Mouse (Mus musculus) embryonic stem cell, embryonic (primary cell): Measurements from ENCODE around the gene Toe1.

ENCODE experiments used
- CTCF ChIA-PET, 4 experiments: fragments of 300-600 bp in 2 of 4; fragments of 350-600 bp in 2 of 4; sonication (Branson Sonifier 250); formaldehyde crosslinking; loops; one replicate each; lab custom pipeline; 2022; ENCODE audit warnings: inconsistent platforms in 2 of 4; lab: Charles Lee
- POLR2A ChIA-PET, 4 experiments: fragments of 300-600 bp in 2 of 4; fragments of 350-600 bp in 2 of 4; sonication (Branson Sonifier 250); formaldehyde crosslinking; loops; one replicate each; lab custom pipeline; 2022; ENCODE audit warnings: antibody characterized with exemption in 4 of 4, inconsistent platforms in 1 of 4; lab: Charles Lee

Toe1 gene

DNA sequence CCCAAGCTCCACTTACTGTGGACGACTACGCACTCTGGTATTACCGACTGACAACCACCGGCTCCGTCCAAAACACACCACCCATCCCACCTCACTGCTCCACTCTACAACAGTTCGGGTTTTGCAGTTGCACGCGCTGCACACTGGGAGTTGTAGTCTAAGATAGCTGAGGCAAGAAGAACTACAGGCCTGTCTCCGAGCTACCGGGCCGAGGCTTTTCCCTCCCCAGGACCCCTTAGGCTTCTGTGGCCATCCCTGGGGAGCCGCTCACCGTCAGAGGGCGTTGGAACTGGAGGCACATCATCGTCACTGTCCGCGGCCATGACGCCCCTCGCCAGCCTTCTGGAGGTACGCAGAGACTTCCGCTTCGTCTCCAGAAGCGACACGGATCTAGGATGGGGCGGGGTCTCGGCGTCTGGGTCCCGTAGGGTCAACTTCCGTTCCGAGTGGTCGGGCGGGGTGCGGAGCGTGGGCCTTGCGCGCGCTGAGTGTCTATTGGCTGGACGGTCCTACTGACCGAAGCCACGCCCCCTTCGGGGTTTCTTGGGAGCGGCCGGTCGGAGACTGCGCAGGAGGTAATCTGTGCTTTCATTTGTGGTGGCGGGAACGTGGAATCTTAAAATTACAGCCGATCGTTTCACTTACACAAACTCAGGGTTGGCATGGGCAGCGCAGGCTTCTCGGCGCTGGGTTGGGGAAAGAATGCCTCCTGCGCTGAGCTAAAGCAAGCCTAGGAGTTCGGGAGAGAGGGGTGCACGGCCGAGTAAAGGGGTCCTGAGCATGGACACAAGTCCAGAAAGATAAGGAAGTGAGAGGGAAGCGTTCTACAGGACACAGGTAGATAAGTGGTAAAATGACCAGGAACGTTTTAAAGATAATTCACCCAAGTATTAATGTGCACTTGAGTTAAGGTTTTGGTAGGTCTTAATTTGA is at the start of gene Toe1, which contains the start of gene Mutyh:
TSS of gene Toe1 (minus strand) at position 444 of the 933 bp plus-strand sequence.
TSS of gene Mutyh (plus strand) at position 527 of the 933 bp plus-strand sequence.
- CTCF ChIA-PET: interaction anchor here in 3 of 4 experiments (1.0 to 2.4 kb wide), 12 partner anchors 16 to 356 kb away, joined by 3 to 8 read pairs (median 4); partner anchors contain the start of genes Ccdc163 (in 1 of the 3), Hectd3 (in 1 of the 3) and Mmachc (in 1 of the 3)
- POLR2A ChIA-PET: interaction anchor here (0.5 to 4.2 kb wide), 65 partner anchors 9 to 586 kb away, joined by 3 to 17 read pairs (median 4); partner anchors contain the start of genes Ccdc163 (in 3 of the 4), Mmachc (in 3 of the 4), Prdx1 (in 3 of the 4) and Akr1a1 (in 2 of the 4)

DNA sequence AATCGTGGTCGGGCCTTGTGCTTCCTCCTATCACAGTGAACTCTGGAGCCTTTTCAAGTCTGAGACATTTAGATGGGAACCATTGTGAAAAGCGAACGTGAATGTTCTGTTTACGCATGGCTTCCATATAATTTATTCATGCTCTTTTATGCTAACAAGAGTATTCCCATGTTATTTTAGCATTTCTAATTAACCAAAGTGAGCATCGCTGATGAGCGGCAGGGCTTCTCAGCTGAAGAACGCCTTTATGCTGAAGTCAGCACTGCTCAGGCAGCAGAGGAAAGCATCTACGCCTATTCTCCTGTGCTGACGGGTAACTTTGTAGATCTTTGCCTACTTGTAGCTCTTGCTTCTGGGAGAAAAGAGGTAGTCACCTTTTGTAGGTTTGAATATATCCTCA is 49.8 kb upstream of the Toe1 start:
- CTCF ChIA-PET: interaction anchor here in 2 of 4 experiments (0.6 kb wide), 2 partner anchors 263 to 366 kb away, joined by 3 read pairs; no protein-coding TSS in a partner anchor

DNA sequence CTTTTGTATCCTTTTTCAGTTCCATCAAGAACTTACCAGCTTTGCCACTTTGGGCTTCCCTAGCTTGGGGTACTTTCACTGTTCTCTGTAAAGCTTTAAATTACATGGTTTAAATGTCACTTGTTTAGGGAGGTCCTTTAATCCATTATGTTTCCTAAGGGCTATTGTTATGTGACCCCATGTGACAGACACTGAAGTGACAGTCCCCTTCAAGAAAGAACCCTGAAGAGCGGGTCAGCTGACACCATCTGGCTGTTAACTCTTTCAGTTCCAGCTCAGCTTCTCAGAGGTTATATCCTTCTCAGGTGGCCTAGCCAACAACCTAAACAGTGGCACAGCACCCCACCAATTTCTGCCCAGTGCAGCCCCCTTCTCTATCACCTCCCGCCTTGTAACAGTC is 46.8 kb upstream of the Toe1 start:
- POLR2A ChIA-PET: interaction anchor here in 3 of 4 experiments (0.6 to 1.6 kb wide), 9 partner anchors 8 to 279 kb away, joined by 3 to 4 read pairs (median 3); partner anchors contain the start of gene Plk3 (in 1 of the 3)
- CTCF ChIA-PET: interaction anchor here in 3 of 4 experiments (0.5 to 1.0 kb wide), 4 partner anchors 10 to 132 kb away, joined by 3 to 23 read pairs (median 4); no protein-coding TSS in a partner anchor

More for the DNA sequence above, 49.8 kb upstream of the Toe1 start:
- POLR2A ChIA-PET: interaction anchor here in 1 of 4 experiments (0.7 kb wide), 1 partner anchor 617 kb away, joined by 3 read pairs; no protein-coding TSS in a partner anchor

DNA sequence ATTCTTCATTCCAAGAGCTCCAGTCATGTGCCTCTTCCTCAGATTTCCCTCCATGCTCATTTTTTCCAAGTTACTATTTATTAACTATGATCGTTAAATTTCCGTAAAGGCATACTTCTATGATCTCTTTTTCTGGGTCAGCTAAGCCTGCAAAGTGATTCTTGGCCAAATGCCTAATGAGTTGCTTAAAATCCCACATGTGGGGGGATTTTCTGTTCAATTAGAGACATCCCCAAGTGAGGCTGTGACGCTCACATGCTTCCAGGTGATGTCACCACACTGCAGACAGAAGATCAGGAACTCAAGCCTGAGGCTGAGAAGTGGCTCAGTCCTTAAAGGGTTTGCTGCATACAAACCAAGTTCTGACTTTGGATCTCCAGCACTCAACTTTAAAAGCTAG is 42.5 kb upstream of the Toe1 start:
- ChIA-PET CTCF (interaction anchor here in 2 of 4 experiments (0.6 kb wide), 3 partner anchors 10 to 216 kb away, joined by 4 to 7 read pairs (median 4); no protein-coding TSS in a partner anchor), POLR2A (interaction anchor here in 2 of 4 experiments (0.6 to 0.9 kb wide), 4 partner anchors 9 to 705 kb away, joined by 3 to 5 read pairs (median 4); no protein-coding TSS in a partner anchor)

DNA sequence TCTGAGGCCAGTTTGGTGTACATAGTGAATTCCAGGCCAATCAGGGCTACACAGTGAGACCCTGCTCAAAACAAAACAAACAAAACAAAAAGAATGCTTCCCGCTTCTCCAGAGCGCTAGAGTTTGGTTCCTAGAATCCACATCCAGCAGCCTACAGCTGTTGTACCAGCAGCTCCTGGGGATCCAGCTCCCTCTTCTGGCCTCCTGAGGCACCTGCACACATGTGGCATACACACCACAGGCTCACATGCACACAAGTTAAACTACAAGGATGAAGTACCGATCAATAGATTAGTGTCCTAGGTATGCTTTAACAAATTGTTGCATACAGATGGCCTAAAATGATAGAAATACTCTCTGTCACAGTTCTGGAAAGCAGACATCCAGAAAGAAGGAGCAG is 36.9 kb upstream of the Toe1 start:
- ChIA-PET POLR2A (interaction anchor here in 3 of 4 experiments (0.6 to 2.1 kb wide), 10 partner anchors 9 to 136 kb away, joined by 3 to 7 read pairs (median 4); partner anchors contain the start of genes Ccdc163 (in 1 of the 3), Mmachc (in 1 of the 3) and Tesk2 (in 1 of the 3)), CTCF (interaction anchor here (0.5 to 1.5 kb wide), 13 partner anchors 9 to 883 kb away, joined by 3 to 7 read pairs (median 3); no protein-coding TSS in a partner anchor)

DNA sequence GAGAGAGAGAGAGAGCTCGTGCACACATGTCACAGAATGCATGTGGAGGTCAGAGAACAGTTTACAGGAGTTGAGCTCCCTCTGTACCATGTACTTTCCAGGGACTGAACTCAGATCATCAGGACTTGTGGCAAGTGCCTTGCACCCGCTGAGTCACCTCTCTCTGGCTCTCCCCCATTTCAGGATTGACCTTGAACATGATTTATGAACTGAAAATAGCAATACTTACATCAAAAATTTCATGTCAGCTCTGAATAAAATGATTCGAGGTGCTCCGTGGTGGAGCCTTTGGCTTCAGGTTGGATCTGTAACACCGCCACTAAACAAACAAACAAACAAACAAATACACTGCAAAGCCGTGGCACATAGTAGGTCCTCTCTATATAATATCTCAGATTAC is 33.4 kb upstream of the Toe1 start:
- ChIA-PET CTCF (interaction anchor here in 3 of 4 experiments (0.6 to 1.5 kb wide), 3 partner anchors 111 to 552 kb away, joined by 3 to 4 read pairs (median 4); no protein-coding TSS in a partner anchor), POLR2A (interaction anchor here (0.6 to 1.1 kb wide), 13 partner anchors 11 to 676 kb away, joined by 3 to 10 read pairs (median 3); no protein-coding TSS in a partner anchor)

DNA sequence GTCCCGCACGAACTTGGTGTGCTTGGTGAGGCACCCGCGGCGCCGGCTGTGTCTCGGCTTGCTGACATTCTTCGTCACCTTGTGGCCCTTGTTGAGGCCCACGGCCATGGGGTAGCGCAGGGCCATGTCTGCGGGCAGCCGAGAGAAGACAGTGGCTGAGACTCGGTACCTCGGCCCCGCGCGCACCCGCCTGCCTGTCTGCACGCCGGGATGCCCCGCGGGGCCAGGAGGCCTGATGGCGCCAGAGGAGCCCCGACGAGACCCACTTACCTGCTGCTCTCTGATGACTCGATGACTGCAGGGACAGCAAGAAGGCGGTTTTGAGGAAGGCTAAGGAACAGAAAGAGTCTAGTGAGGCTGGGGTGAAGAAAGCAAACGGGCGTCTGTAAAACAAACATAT is 32.7 kb upstream of the Toe1 start:
- CTCF ChIA-PET: interaction anchor here in 1 of 4 experiments (1.5 kb wide), 1 partner anchor 163 kb away, joined by 4 read pairs; no protein-coding TSS in a partner anchor
- POLR2A ChIA-PET: interaction anchor here in 3 of 4 experiments (0.7 to 1.8 kb wide), 5 partner anchors 11 to 146 kb away, joined by 3 to 10 read pairs (median 3); partner anchors contain the start of genes Ccdc163 (in 1 of the 3) and Mmachc (in 1 of the 3)

DNA sequence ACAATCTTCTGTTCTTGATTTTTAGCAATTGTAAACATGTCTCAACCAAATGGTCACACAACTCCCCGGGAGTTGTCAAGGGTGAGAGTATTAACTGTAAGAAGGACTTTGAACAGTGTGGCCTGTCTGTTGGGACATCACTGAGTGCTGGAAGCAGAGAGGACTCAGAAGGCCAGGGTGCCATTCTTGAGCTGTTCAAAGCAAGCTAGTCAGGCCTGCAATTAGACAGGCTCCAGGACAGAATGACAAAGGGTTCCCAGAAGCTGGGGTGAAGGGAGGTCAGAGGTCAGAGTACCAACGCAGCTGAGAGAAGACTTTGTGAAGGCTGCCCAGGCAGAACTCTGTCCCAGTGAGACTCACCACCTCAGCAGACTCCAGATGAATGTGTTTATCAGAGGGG is 31.6 kb upstream of the Toe1 start:
- ChIA-PET CTCF (interaction anchor here in 2 of 4 experiments (0.6 to 1.5 kb wide), 2 partner anchors 11 to 13 kb away, joined by 5 to 7 read pairs; no protein-coding TSS in a partner anchor), POLR2A (interaction anchor here in 3 of 4 experiments (0.8 to 1.8 kb wide), 11 partner anchors 9 to 155 kb away, joined by 3 to 5 read pairs (median 3); partner anchors contain the start of genes Ccdc163 (in 1 of the 3), Mmachc (in 1 of the 3), Mutyh (in 1 of the 3) and Prdx1 (in 1 of the 3))

DNA sequence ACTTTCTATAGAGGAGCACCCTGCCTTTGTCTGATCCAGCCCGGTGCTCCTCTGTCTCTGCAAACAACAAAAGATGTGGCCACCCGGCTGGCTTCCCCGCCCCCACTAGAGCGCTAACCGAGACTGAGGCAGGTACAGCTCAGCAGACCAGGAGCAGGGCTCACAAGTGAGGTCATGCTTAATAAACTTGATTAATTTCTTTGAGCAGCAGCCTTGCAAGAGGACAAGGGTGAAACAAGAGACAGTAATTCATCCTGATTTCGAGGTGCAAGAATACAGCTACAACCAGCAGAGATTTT is 22.6 kb upstream of the Toe1 start:
- CTCF ChIA-PET: interaction anchor here in 2 of 4 experiments (0.9 to 1.7 kb wide), 4 partner anchors 36 to 317 kb away, joined by 3 to 11 read pairs (median 4); no protein-coding TSS in a partner anchor
- POLR2A ChIA-PET: interaction anchor here in 3 of 4 experiments (0.7 to 1.7 kb wide), 10 partner anchors 9 to 360 kb away, joined by 3 to 9 read pairs (median 4); partner anchors contain the start of gene Tesk2 (in 1 of the 3)

DNA sequence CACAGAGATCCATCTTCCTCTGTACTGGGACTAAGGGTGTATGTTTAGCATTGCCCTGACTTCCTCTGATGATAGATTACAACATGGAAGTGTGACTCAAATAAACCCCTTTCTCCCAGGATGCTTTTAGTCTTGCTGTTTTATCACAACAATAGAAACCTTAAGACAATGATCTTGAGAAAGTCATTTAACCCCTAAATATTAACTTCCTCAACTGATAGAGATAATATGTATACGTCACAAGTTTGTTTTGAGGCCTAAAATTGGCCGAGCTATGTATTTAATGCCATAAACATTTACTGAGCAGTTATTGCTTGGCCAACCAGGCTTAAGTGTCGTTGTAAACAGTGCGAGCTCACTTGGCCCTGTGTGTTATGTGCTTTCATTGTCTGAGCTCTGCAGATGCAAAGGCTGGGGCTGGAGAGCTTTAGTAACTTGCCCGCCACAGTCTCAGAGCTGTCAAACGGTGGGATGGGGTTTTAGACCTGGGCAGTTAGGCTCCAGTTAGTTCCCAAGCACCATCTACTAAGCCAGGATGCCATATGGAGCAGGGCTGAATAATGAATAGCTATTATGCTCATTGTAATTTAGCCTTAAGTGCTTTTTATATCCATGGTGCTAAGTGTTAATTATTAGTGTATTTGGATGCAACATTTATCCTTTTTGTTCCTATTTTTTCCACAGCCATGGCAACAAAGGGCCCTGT is 22.1 kb upstream of the Toe1 start:
- ChIA-PET POLR2A (interaction anchor here in 3 of 4 experiments (0.6 to 1.7 kb wide), 12 partner anchors 10 to 360 kb away, joined by 3 to 10 read pairs (median 4); partner anchors contain the start of gene Tesk2 (in 1 of the 3)), CTCF (interaction anchor here in 2 of 4 experiments (0.7 to 1.7 kb wide), 5 partner anchors 37 to 317 kb away, joined by 3 to 11 read pairs (median 3); no protein-coding TSS in a partner anchor)

DNA sequence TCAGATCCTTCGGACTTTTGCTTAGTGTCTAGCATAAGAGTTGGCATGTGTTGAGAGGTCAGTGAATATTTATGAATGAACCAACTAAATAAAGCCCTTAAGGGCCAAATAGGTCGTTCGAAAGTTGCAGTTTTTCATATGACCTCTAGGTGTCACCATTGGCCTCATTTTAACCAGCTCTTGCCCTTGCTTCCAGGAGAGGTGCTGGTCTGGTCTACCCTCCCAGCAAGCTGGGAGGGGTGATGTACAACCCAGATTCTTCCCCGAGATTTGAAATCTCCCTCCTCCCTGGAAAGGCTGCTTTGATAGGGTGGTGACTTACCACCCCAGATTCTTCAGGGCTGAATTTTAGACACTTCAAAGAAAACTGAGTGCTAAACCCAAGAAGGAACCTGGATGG is 20.4 kb upstream of the Toe1 start:
- ChIA-PET CTCF (interaction anchor here (0.6 to 2.5 kb wide), 38 partner anchors 11 to 724 kb away, joined by 3 to 34 read pairs (median 5); partner anchors contain the start of genes Hectd3 (in 2 of the 4), Mutyh (in 1 of the 4) and Toe1 (in 1 of the 4)), POLR2A (interaction anchor here in 3 of 4 experiments (0.6 to 1.8 kb wide), 18 partner anchors 12 to 392 kb away, joined by 3 to 8 read pairs (median 4); partner anchors contain the start of genes Prdx1 (in 1 of the 3) and Zswim5 (in 1 of the 3))

DNA sequence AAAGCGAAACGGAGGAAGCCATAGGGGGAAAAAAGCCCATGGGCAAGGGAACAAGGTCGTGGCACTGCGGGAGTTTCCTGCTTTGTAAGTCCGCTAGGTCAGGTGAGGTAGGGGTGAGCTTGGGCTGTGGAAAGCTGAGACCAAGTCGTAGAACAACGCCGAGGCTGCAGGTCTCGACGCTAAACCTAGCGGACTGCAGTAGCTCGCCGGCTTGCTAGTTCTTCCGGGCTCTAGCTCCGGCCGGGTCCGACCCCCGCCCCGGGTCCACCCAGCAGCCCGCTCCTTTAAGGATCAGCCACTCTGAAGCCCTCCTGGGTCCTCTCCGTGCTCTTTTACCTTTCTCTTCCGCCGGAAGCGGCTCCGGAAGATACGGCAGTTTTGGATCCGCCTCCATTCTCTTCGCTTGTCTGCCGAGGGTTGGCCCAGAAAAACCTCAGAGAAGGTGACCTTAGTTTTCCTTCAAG is 17.1 kb upstream of the Toe1 start:
- POLR2A ChIA-PET: interaction anchor here in 3 of 4 experiments (0.6 to 3.7 kb wide), 24 partner anchors 15 to 623 kb away, joined by 3 to 19 read pairs (median 3); partner anchors contain the start of genes Tesk2 (in 2 of the 3), Ccdc163 (in 1 of the 3), Eif2b3 (in 1 of the 3) and Mutyh (in 1 of the 3)
- CTCF ChIA-PET: interaction anchor here in 3 of 4 experiments (0.7 to 1.6 kb wide), 9 partner anchors 31 to 926 kb away, joined by 3 to 6 read pairs (median 3); partner anchors contain the start of genes Hectd3 (in 1 of the 3), Tesk2 (in 1 of the 3) and Zswim5 (in 1 of the 3)

DNA sequence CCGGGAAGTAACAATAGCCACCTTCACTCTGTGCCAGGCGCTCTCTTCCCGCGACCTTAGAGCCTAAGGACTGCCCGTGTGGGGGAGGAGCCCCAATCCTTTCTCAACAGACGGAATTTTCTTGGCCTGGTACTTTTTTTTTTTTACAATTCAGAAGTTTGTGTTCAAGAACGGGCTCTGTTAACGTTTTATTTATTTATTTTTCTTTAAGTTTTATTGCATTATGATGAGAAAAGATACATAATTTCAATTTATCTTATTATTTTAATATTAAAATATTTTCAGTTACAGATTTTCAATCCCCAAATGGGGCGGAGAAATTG is 14.2 kb upstream of the Toe1 start, which contains the start of gene Hpdl:
TSS of gene Hpdl (minus strand) at position 14 of the 323 bp plus-strand sequence.
- CTCF ChIA-PET: interaction anchor here in 1 of 4 experiments (1.1 kb wide), 1 partner anchor 165 kb away, joined by 3 read pairs; no protein-coding TSS in a partner anchor
- POLR2A ChIA-PET: interaction anchor here in 2 of 4 experiments (1.0 to 2.3 kb wide), 5 partner anchors 11 to 165 kb away, joined by 3 to 10 read pairs (median 3); no protein-coding TSS in a partner anchor

DNA sequence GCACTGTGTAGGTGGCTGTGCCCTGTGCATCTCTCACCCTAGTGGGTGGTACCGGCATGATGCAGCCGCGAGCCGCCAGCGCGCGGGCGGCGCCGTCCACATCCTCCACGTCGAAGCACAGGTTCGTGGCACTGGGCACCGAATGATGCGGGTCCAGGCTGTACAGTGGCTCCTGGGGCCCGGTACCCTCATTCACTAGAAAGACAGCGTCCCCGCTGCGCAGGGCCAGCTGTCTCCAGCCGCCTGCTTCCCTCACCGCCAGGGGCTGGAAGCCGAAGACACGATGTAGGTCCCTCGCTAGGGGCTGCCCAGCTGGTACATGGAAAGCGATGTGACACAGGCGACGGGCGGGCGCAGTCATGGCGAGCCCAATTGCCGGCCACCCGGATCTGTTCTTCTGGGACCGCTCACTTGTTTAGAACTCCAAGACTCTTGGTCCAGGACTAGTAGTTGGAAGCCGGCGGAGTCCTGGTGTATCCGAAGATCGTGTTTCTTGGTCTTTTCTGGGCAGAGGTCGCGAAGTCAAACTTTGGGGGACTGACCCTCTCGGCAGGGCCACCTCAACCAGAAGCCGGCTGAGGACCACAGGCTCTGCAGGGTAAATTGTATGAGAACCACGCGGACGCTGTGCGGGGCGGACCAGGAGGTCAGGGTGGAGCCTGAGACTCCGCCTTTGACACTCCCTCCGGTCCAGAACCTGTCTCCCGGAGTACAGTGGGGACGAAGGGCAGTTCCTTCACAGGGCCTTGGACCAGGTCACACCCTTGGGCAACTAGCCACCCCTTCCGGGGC is 13.7 kb upstream of the Toe1 start:
- CTCF ChIA-PET: interaction anchor here (0.5 to 1.3 kb wide), 7 partner anchors 10 to 181 kb away, joined by 3 to 11 read pairs (median 3); no protein-coding TSS in a partner anchor
- POLR2A ChIA-PET: interaction anchor here in 3 of 4 experiments (0.6 to 3.2 kb wide), 24 partner anchors 10 to 934 kb away, joined by 3 to 26 read pairs (median 4); partner anchors contain the start of genes Mutyh (in 2 of the 3), Toe1 (in 2 of the 3), Ccdc163 (in 1 of the 3) and Gpbp1l1 (in 1 of the 3)
